Mouse (Mus musculus): Measurements from ENCODE around the gene Glt1d1. TPM values are rescaled to one million over a fixed set of nuclear protein-coding genes. Genes with fewer than 3 reads are reported as not detected.
"Not testable (repeated sequence)": the region's sequence is repeated elsewhere in the genome, so short reads cannot be mapped to it uniquely, and the experiment has no call there.

Glt1d1 gene
- total and polyA plus RNA-seq, 3 experiments, result 0.19 TPM; not detected in 2

- Histone ChIP-seq H3K9ac (ENCODE audit: control insufficient read depth, low read depth, low read length, poor library complexity, severe bottlenecking) (peak overlapping the region; percentile 81), H3K9me3 (replicated peaks; ENCODE audit: insufficient read depth, low read length) (no peaks in the 10 kb centered on the region), H3K27me3 (ENCODE audit: control insufficient read depth in 1 of 2, insufficient read depth in 2 of 2, low read length in 2 of 2) (no peaks in the 10 kb centered on the region), H3K27ac (ENCODE audit: control insufficient read depth, low read depth, low read length) (peak overlapping the region; percentile 96), H3K79me2 (ENCODE audit: control insufficient read depth, insufficient read depth, low read length, poor library complexity) (no peaks in the 10 kb centered on the region; the same call in 1 of the 2 replicates), H3K4me3 (ENCODE audit: control insufficient read depth in 1 of 2, insufficient read depth in 1 of 2, low read depth in 2 of 2, low read length in 2 of 2) (peak overlapping the region; percentile 48 to 72), H3K4me1 (ENCODE audit: control insufficient read depth in 1 of 2, insufficient read depth in 2 of 2, low read length in 2 of 2) (peaks cover 0 to 8% of the 10 kb centered on the region in 2 experiments; a peak in 1 of 4 replicates), H3K36me3 (ENCODE audit: control insufficient read depth in 1 of 2, insufficient read depth in 2 of 2, low read length in 2 of 2) (peaks cover 0 to 5% of the 10 kb centered on the region in 2 experiments; a peak in 2 of 4 replicates)
- peak; percentile 54 for TF ChIP-seq ELF1 (IDR thresholded peaks at IDR 0.05; ENCODE audit: low read depth, low read length)
- TF ChIP-seq CHD2 (IDR thresholded peaks at IDR 0.05; ENCODE audit: low read length), result no peak
- TF ChIP-seq MYC (IDR thresholded peaks at IDR 0.05; ENCODE audit: low read depth, low read length), result 0 out of 2 replicates have a peak, but pooled peaks have one; percentile 24
- peak; percentile 31; the same call in 1 of the 2 replicates for TF ChIP-seq TBP (IDR thresholded peaks at IDR 0.05; ENCODE audit: low read depth, low read length)
- no peak for TF ChIP-seq CTCF (IDR thresholded peaks at IDR 0.05 in 2 of 3, conservative IDR thresholded peaks at IDR 0.05 in 1 of 3; ENCODE audit: control insufficient read depth in 1 of 3, insufficient read depth in 1 of 3, low read depth in 2 of 3, low read length in 3 of 3, poor library complexity in 1 of 3, severe bottlenecking in 1 of 3)
- TF ChIP-seq GATA1 (IDR thresholded peaks at IDR 0.05; ENCODE audit: low read depth, low read length), result peak; percentile 40; the same call in 1 of the 2 replicates
- TF ChIP-seq HCFC1 (IDR thresholded peaks at IDR 0.05; ENCODE audit: low read depth, low read length), result peak; percentile 38; the same call in 1 of the 2 replicates
- TF ChIP-seq SIN3A (IDR thresholded peaks at IDR 0.05; ENCODE audit: low read length), result peak; percentile 84
- TF ChIP-seq TCF12 (IDR thresholded peaks at IDR 0.05; ENCODE audit: low read depth, low read length), result peak; percentile 22; the same call in 1 of the 2 replicates
- TF ChIP-seq TAL1 (IDR thresholded peaks at IDR 0.05; ENCODE audit: low read length), result 0 out of 2 replicates have a peak, but pooled peaks have one; percentile 9
- TF ChIP-seq EP300 (IDR thresholded peaks at IDR 0.05; ENCODE audit: low read depth in 1 of 2, low read length in 2 of 2), result peak in 1 of 2 experiments; percentile 57; a peak in 1 of 4 replicates
- TF ChIP-seq MAX (IDR thresholded peaks at IDR 0.05; ENCODE audit: low read length), result no peak
- TF ChIP-seq MAZ (IDR thresholded peaks at IDR 0.05; ENCODE audit: low read depth, low read length), result peak; percentile 60; the same call in 1 of the 2 replicates
- peak in 1 of 2 experiments; percentile 18; a peak in 2 of 4 replicates for TF ChIP-seq POLR2A (IDR thresholded peaks at IDR 0.05; ENCODE audit: control insufficient read depth in 1 of 2, insufficient read depth in 1 of 2, low read depth in 1 of 2, low read length in 2 of 2, poor library complexity in 1 of 2)
- no peak for TF ChIP-seq MYB (IDR thresholded peaks at IDR 0.05; ENCODE audit: low read depth, low read length)
- DNase-seq (ENCODE audit: low read depth, low spot score), result peak; percentile 93
Measured at GRCm38 (mm10) chr5:127720591-127721379, 88.7 kb downstream of the Glt1d1 start.

DNA sequence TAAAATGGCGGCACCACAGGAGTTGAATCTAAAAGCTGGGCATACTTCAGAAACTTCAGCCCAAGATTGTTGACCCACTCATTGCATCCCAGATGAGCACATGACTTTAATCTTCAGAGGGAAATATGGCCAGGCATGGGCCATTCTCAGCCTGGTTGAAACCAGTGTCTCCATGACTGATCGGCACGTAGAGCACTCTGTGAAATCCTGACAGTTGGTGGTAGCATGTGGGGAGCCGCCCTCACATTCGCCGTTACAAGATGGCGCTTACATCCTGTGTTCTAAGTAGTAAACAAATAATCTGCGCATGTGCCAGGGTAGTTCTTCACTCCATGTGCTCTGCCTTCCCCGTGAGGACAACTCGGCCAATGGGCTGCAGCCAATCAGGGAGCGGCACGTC is 90.1 kb downstream of the Glt1d1 start:
- DNase-seq (ENCODE audit: low read depth, low spot score); H3K4me3 ChIP-seq (ENCODE audit: control insufficient read depth in 1 of 2, insufficient read depth in 1 of 2, low read depth in 2 of 2, low read length in 2 of 2); H3K79me2 ChIP-seq (ENCODE audit: control insufficient read depth, insufficient read depth, low read length, poor library complexity); H3K4me1 ChIP-seq (ENCODE audit: control insufficient read depth in 1 of 2, insufficient read depth in 2 of 2, low read length in 2 of 2); H3K9me3 ChIP-seq (replicated peaks; ENCODE audit: insufficient read depth, low read length); H3K9ac ChIP-seq (ENCODE audit: control insufficient read depth, low read depth, low read length, poor library complexity, severe bottlenecking); H3K36me3 ChIP-seq (ENCODE audit: control insufficient read depth in 1 of 2, insufficient read depth in 2 of 2, low read length in 2 of 2); H3K27ac ChIP-seq (ENCODE audit: control insufficient read depth, low read depth, low read length); H3K27me3 ChIP-seq (ENCODE audit: control insufficient read depth in 1 of 2, insufficient read depth in 2 of 2, low read length in 2 of 2): not testable (repeated sequence)

Measured in MEL (cell line).